Mouse (Mus musculus) small intestine, adult 2 months (tissue): ENCODE measurements around the gene 1110017D15Rik.

ENCODE experiments used
- CTCF ChIP-seq: fragments of 200-500 bp; IDR thresholded peaks from 2 replicates; pipeline ENCODE4 v1.5.1; 2012; ENCODE audit warnings: low read depth, mild to moderate bottlenecking, control low read depth, inconsistent platforms, low read length, moderate library complexity, mixed read lengths; ENCODE audit not compliant: insufficient replicate concordance, insufficient read length; ENCODE audit errors: extremely low read depth
- POLR2A ChIP-seq: fragments of 200-500 bp; IDR thresholded peaks from 2 replicates; pipeline ENCODE4 v1.6.1; 2012; ENCODE audit warnings: low read depth, mild to moderate bottlenecking, control low read depth, inconsistent platforms, low read length, moderate library complexity

DNA sequence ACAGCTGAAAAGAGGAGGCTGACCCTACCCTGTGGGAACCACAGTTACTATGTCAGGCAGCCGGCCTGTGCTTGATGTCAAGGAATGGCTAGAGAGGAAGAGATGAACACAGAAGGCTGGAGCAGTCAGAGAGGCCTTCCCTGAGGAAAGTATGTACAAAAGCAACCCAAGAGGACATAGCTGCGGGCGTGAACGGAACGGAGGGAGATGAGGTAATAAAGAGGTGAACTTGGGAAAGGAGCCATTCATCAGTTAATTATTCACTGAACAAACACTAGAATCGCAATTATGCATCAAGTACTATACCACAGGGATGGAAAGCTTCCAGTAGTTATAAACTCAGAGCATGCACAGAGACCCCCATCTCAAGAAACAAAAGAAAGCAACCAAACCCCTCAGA lies 5.0 kb upstream of the 1110017D15Rik start:
- TF ChIP-seq POLR2A (no peak), CTCF (no peak)
